Mouse (Mus musculus) lung, adult 2 months (tissue): Measurements from ENCODE around the gene Gramd1a.

Experiments used
- CTCF ChIP-seq: fragments of 200-500 bp; IDR thresholded peaks from 2 replicates; pipeline ENCODE4 v1.5.1; 2011; ENCODE audit warnings: mild to moderate bottlenecking, low read length, control low read depth; ENCODE audit not compliant: insufficient read depth
- POLR2A ChIP-seq: fragments of 200-500 bp; IDR thresholded peaks from 2 replicates; pipeline ENCODE4 v1.6.1; 2011; ENCODE audit warnings: low read depth, mild to moderate bottlenecking, control low read depth, low read length, borderline replicate concordance; ENCODE audit errors: extremely low read depth

GRCm38 (mm10) chr7:31109796-31110195 lies 45.9 kb downstream of the Gramd1a start:
- TF ChIP-seq CTCF: no peak
- TF ChIP-seq POLR2A: no peak
